Mouse (Mus musculus) spleen, postnatal 10 days (tissue): Measurements from ENCODE around the gene D330020A13Rik.
A peak's percentile ranks its signal among the peaks of the same experiment; 100 is the strongest.
"Not testable (repeated sequence)": the region's sequence is repeated elsewhere in the genome, so short reads cannot be mapped to it uniquely, and the experiment has no call there.

Source experiments
- DNase-seq, 2 experiments: peaks; one replicate each; pipeline ENCODE4 v3.0.0; 2021 to 2022; ENCODE audit warnings: low spot score in 2 of 2

Gene D330020A13Rik

GRCm38 (mm10) chr6:120296589-120296988, 2.4 kb downstream of the D330020A13Rik start:
- not testable (repeated sequence) for DNase-seq

- DNase-seq = peak in 1 of 2 experiments; percentile 26
Observed at GRCm38 (mm10) chr6:120301137-120301536, 7.0 kb downstream of the D330020A13Rik start.

GRCm38 (mm10) chr6:120302755-120303316, 8.7 kb downstream of the D330020A13Rik start:
- DNase-seq = no peak

- DNase-seq = no peak
Observed at GRCm38 (mm10) chr6:120306859-120307594, 12.9 kb downstream of the D330020A13Rik start.

- no peak for DNase-seq
Observed at GRCm38 (mm10) chr6:120309338-120309737, 15.2 kb downstream of the D330020A13Rik start.

GRCm38 (mm10) chr6:120309787-120310186, 15.6 kb downstream of the D330020A13Rik start:
- no peak for DNase-seq

- DNase-seq = no peak
Observed at GRCm38 (mm10) chr6:120312443-120312842, 18.3 kb downstream of the D330020A13Rik start.

- DNase-seq = no peak
Observed at GRCm38 (mm10) chr6:120318303-120318940, 24.3 kb downstream of the D330020A13Rik start.

- DNase-seq = no peak
Observed at GRCm38 (mm10) chr6:120319129-120319528, 25.0 kb downstream of the D330020A13Rik start.

GRCm38 (mm10) chr6:120320369-120320768, 26.2 kb downstream of the D330020A13Rik start:
- DNase-seq = no peak

GRCm38 (mm10) chr6:120324295-120324927, 30.2 kb downstream of the D330020A13Rik start:
- DNase-seq = peak; percentile 52 to 79

- no peak for DNase-seq
Observed at GRCm38 (mm10) chr6:120332351-120332750, 38.2 kb downstream of the D330020A13Rik start.

- DNase-seq = no peak
Observed at GRCm38 (mm10) chr6:120343992-120344391, 49.8 kb downstream of the D330020A13Rik start.
